Mouse (Mus musculus) limb, embryonic 14.5 days (tissue): Measurements from ENCODE around the gene Crk. TPM values are rescaled to one million over a fixed set of nuclear protein-coding genes. Genes with fewer than 3 reads are reported as not detected.

Experiments
- ATAC-seq: fragments of 200-750 bp; cut with Nextera tagmentation; 2 replicates; pipeline ENCODE4 v1.8.0; 2017; ENCODE audit warnings: low read depth, moderate number of reproducible peaks, moderate TSS enrichment; ENCODE audit not compliant: low FRiP score
- DNase-seq: peaks from one replicate; pipeline ENCODE4 v3.0.0-alpha.2; 2015; ENCODE audit warnings: low spot score
- H3K27ac ChIP-seq: fragments of 300-500 bp; sonication (generic); replicated peaks from 2 replicates; pipeline ENCODE4 v1.5.1; 2014; ENCODE audit warnings: low read depth, mild to moderate bottlenecking, low read length, moderate library complexity, mixed read lengths
- H3K27me3 ChIP-seq: fragments of 300-500 bp; sonication (generic); 2 replicates; pipeline ENCODE4 v1.6.1; 2014; ENCODE audit warnings: low read length, mixed read lengths; ENCODE audit not compliant: control insufficient read depth, insufficient read depth
- H3K36me3 ChIP-seq: fragments of 300-500 bp; sonication (generic); 2 replicates; pipeline ENCODE4 v1.6.1; 2014; ENCODE audit warnings: mild to moderate bottlenecking, low read length, moderate library complexity, mixed read lengths; ENCODE audit not compliant: control insufficient read depth, insufficient read depth
- H3K4me1 ChIP-seq: fragments of 300-500 bp; sonication (generic); 2 replicates; pipeline ENCODE4 v1.6.1; 2014; ENCODE audit warnings: antibody characterized with exemption, low read length, mixed read lengths; ENCODE audit not compliant: control insufficient read depth, insufficient read depth
- H3K4me2 ChIP-seq: fragments of 300-500 bp; sonication (generic); replicated peaks from 2 replicates; pipeline ENCODE4 v1.6.1; 2014; ENCODE audit warnings: low read depth, mild to moderate bottlenecking, low read length, moderate library complexity; ENCODE audit not compliant: severe bottlenecking
- H3K4me3 ChIP-seq: fragments of 300-500 bp; sonication (generic); replicated peaks from 2 replicates; pipeline ENCODE4 v1.5.1; 2014; ENCODE audit warnings: low read length
- H3K9ac ChIP-seq: fragments of 300-500 bp; sonication (generic); 2 replicates; pipeline ENCODE4 v1.6.1; 2014; ENCODE audit warnings: mild to moderate bottlenecking, low read depth, low read length, moderate library complexity; ENCODE audit not compliant: severe bottlenecking
- H3K9me3 ChIP-seq: fragments of 300-500 bp; sonication (generic); 2 replicates; pipeline ENCODE4 v1.6.1; 2016; ENCODE audit warnings: low read length; ENCODE audit not compliant: control insufficient read depth
- POLR2A ChIP-seq: fragments of 200-500 bp; IDR thresholded peaks from 2 replicates; pipeline ENCODE4 v1.8.0; 2012; ENCODE audit warnings: inconsistent platforms, mild to moderate bottlenecking, moderate library complexity, borderline replicate concordance; ENCODE audit not compliant: insufficient read depth, insufficient read length; ENCODE audit errors: extremely low read depth
- WGBS: fragments of 180-500 bp; shearing (Covaris S2); extraction: QIAGEN DNeasy Blood & Tissue Kit; methylation state at CpG from one replicate; pipeline ENCODE4 v1.1.7; 2014; 5-methylcytosine and 5-hydroxymethylcytosine counted together
- polyA plus RNA-seq, 2 experiments: library from polyadenylated mRNA; depleted of rRNA in 1 of 2; stranded (reverse) in 1 of 2; unstranded in 1 of 2; fragments of >200 nt; fragmentation: Nextera tagmentation in 1 of 2; extraction: Ambion mirVana in 1 of 2; gene quantifications; 2 replicates each; pipeline versions ENCODE4 v1.2.1 to v1.2.3; 2012 to 2014

Crk gene
- 78.2 and 84.3 TPM in 2 replicates for polyA plus RNA-seq (2012; rRNA removed)
- polyA plus RNA-seq (2014; fragmentation: Nextera tagmentation; extraction: Ambion mirVana), result 103 and 110 TPM in 2 replicates

GRCm38 (mm10) chr11:75678747-75679438, at the start of gene Crk:
Crk (plus strand) TSS chr11:75679259.
- H3K27me3 ChIP-seq, result no peaks in the 10 kb centered on the region
- peak within 1 kb of the TSS; percentile 96 for H3K4me3 ChIP-seq
- peaks cover 14% of the 10 kb centered on the region for H3K4me1 ChIP-seq
- WGBS, result 1% methylated on average over 37 of the region's 55 CpGs
- peak within 1 kb of the TSS; percentile 67 for H3K4me2 ChIP-seq
- DNase-seq (peak; percentile 98), ATAC-seq (peak; percentile 97)
- H3K9me3 ChIP-seq, result no peaks in the 10 kb centered on the region
- peaks cover 14% of the 10 kb centered on the region for H3K36me3 ChIP-seq
- peak within 1 kb of the TSS; percentile 88 for H3K9ac ChIP-seq
- H3K27ac ChIP-seq, result peak within 1 kb of the TSS; percentile 86
- peak; percentile 75; the same call in 1 of the 2 replicates for TF ChIP-seq POLR2A

DNA sequence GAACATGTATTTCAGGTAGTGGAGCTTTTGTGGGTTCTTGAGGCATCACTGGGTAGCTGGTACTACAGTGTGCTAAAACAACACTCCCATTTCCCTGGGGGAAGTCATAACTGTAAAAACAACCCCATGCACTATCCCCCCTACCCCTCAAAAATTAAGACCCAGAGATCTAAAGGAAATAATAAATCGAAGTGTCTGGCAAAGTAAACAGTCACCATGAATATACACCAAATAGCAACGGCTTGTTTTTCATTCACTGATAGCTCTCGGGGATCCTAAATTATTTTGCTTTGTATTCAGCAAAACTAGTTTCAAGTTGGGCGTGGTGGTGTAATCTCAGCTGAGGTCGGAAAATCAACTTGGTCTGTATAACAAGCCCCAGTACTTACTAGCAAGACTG, 49.0 kb upstream of the Crk start:
- no peak for ATAC-seq
- peak overlapping the region; percentile 61; the same call in 1 of the 2 replicates for H3K9ac ChIP-seq
- no peaks in the 10 kb centered on the region for H3K27me3 ChIP-seq
- H3K36me3 ChIP-seq, result peaks cover 43% of the 10 kb centered on the region
- WGBS, result 18% methylated on average over 5 of the region's 5 CpGs
- no peaks in the 10 kb centered on the region for H3K9me3 ChIP-seq
- peak overlapping the region; percentile 53 for H3K4me3 ChIP-seq
- DNase-seq, result no peak
- TF ChIP-seq POLR2A, result no peak
- peak overlapping the region; percentile 83 for H3K4me2 ChIP-seq
- peaks cover 10% of the 10 kb centered on the region; the same call in 1 of the 2 replicates for H3K4me1 ChIP-seq
- peak overlapping the region; percentile 67 for H3K27ac ChIP-seq

DNA sequence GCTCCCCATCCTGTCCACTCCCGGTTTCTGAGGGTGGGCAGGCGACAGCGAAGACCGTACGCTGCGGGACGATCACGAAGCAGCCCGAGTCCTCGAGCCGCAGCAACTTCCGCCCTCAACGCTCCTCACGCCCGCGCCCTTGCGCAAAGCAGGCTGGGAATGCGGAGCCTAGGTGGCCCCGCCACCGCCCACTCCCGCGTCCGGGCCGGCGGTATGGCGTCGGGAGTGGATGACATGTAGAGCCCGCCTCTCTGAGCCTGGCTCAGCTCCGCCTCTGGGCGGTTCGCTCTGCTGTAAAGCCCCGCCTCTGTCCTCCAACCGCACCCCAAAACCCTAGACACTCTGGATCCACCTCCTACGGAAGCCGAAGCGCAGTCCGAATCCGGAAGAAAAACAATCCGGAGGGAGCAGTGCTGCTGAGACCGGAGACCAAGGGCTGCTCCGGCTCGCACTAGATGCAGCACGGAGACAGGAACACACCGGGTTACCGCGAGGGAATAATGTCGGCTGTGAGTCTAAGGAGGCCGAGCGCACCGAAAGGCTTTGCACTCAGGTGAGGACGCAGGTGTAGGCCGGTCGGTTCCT, 48.3 kb upstream of the Crk start, which contains the start of gene Inpp5k:
Inpp5k (plus strand) TSS at position 344 of the 585 bp plus-strand sequence.
- Histone ChIP-seq H3K4me3 (peak within 1 kb of the TSS; percentile 53), H3K4me1 (peaks cover 10% of the 10 kb centered on the region; the same call in 1 of the 2 replicates), H3K27ac (peak within 1 kb of the TSS; percentile 67), H3K9me3 (no peaks in the 10 kb centered on the region), H3K9ac (peak within 1 kb of the TSS; percentile 61), H3K36me3 (peaks cover 43% of the 10 kb centered on the region), H3K27me3 (no peaks in the 10 kb centered on the region), H3K4me2 (peak within 1 kb of the TSS; percentile 83)
- ATAC-seq (peak; percentile 99), DNase-seq (peak; percentile 99)
- TF ChIP-seq POLR2A, result peak; percentile 91; the same call in 1 of the 2 replicates
- under 1% methylated on average over 47 of the region's 53 CpGs for WGBS

DNA sequence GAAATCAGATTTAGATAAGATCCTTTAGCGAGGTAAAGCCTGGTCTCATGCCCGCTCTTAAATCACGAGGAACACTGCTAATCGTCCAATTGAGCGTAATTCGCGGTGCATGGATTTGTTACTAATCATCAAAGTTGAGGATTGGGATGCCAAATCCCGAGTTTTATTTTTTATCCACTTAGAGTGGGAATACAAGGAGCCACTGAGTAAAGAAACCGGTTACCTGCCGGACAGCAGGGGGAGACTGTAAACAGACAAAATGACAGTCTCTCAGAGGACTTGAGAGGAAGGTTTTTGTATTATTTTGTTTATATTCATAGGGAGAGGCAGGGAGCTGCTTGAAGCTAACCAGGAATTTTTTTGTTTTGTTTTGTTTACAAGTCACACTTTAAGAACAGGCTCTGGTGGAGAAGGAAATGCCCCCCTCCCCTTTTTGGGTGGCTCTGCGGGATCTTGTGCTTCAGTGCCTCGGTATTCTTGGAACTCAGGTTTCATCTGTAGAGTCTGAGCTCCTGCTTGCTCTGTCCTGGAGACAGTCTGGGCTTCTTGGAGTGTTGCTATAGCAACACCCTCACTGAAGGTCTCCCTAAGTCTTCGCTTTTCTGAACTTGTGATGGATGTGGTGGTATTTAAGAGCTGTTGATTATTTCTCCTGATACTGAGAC, 47.4 kb upstream of the Crk start:
- H3K4me1 ChIP-seq, result peaks cover 10% of the 10 kb centered on the region; the same call in 1 of the 2 replicates
- H3K27me3 ChIP-seq, result no peaks in the 10 kb centered on the region
- H3K9me3 ChIP-seq, result no peaks in the 10 kb centered on the region
- ATAC-seq (no peak), DNase-seq (no peak)
- H3K4me3 ChIP-seq, result peak overlapping the region; percentile 53
- WGBS, result 13% methylated on average over 13 of the region's 13 CpGs
- no peak for TF ChIP-seq POLR2A
- H3K27ac ChIP-seq, result no peak overlapping the region
- peaks cover 34% of the 10 kb centered on the region for H3K36me3 ChIP-seq
- H3K9ac ChIP-seq, result peak overlapping the region; percentile 61
- peak overlapping the region; percentile 83 for H3K4me2 ChIP-seq

- no peak for DNase-seq
- no peak for TF ChIP-seq POLR2A
- H3K9ac ChIP-seq, result no peak overlapping the region
- H3K9me3 ChIP-seq, result no peaks in the 10 kb centered on the region
- no peak overlapping the region for H3K27ac ChIP-seq
- H3K4me2 ChIP-seq, result no peak overlapping the region
- H3K36me3 ChIP-seq, result peaks cover 32% of the 10 kb centered on the region
- WGBS, result 89% methylated on average over 5 of the region's 5 CpGs
- H3K4me3 ChIP-seq, result no peak overlapping the region
- peaks cover 10% of the 10 kb centered on the region; the same call in 1 of the 2 replicates for H3K4me1 ChIP-seq
- no peak for ATAC-seq
- no peaks in the 10 kb centered on the region for H3K27me3 ChIP-seq
Observed at GRCm38 (mm10) chr11:75632921-75633320, 46.1 kb upstream of the Crk start.
